Mouse (Mus musculus) cerebellum, postnatal 10 days (tissue): ENCODE measurements around the gene Ppp1r15a.
"Not testable (repeated sequence)": the region's sequence is repeated elsewhere in the genome, so short reads cannot be mapped to it uniquely, and the experiment has no call there.

Experiments used
- DNase-seq, 2 experiments: peaks; one replicate each; pipeline ENCODE4 v3.0.0; 2021; ENCODE audit warnings: mixed read lengths in 2 of 2

Ppp1r15a gene

GRCm38 (mm10) chr7:45516846-45517245 lies 9.2 kb downstream of the Ppp1r15a start:
- not testable (repeated sequence) for DNase-seq

- no peak for DNase-seq
These were observed 10.6 kb downstream of the Ppp1r15a start for GRCm38 (mm10) chr7:45515436-45515835.

- no peak for DNase-seq
These were observed 11.7 kb downstream of the Ppp1r15a start for GRCm38 (mm10) chr7:45514411-45514810.

DNA sequence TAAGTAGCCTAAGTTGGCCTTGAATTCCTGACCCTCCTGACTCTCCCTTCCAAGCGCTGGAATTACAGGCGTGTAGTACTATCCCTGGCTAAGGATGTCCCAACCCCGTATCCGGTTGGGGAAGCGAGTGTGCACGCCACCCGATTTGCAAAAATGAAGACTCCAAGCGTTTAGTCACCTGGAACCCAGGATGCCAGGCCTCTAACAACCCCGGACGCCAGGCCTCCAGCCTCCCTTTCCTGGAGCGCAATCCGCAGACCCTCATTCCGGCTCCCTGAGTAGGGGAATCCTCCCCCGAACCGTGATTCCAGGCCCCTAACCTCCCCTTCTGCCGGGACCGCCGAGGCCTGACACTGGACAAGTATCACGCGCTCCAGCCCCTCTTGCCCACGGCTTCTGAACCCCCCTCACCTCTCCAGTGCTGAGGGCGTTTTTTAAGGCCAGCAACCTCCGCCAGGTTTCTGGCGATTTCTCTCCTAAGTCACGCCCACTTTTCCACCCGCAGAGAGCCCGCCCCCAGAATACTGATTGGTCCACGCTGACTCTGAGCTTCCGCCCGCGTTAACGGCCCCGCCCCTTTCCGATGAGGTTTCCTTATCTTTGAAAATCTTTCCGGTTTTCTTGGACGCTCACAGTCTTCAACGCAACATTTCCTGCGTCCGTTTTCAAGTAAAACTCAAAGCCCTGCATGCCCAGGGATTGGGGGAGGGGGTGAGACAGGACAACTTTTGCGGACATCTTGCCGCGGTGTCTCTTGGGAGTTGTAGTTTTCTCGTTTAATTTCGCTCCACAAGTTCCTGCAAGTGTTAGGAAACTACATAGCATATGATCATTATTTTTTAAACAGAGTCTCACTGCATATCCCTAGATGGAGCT lies 15.9 kb downstream of the Ppp1r15a start, which contains the start of gene Nucb1:
Nucb1 (minus strand) TSS at position 495 of the 876 bp plus-strand sequence.
- peak; percentile 97 for DNase-seq

DNA sequence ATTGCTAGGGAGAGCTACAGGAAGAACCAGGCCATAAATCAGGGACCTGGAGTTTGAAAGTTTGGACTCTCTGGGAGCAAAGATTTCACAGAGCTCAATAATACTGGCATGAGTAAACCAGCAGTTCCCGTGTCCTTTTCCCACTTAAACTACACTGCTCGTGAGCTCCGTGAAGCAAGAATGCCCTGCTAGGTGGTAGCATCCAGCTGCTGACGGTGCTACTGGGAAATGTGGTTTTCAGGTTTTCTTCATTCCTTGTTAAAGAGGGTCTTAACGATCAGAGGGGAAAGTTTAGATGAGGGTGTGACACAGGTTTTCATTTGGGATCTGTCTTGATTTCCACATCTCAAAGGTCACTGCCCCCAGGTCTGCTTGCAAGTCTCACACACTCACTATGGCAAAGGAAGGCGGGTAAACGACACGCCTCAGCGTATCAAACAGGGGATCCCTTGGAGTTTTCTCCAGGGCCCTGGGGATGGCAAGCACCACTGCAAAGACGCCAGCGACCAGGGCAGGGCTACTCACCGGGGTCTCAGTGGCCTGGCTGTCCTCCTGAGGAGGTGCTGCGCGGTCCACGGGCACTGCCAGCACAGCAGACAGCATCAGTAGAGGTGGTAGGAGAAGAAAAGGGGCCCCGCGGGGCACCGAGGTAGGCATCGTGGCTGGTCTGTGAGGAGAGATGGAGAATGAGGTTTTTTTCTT lies 16.7 kb downstream of the Ppp1r15a start:
- DNase-seq: no peak

- no peak for DNase-seq
These were observed 17.5 kb downstream of the Ppp1r15a start for GRCm38 (mm10) chr7:45508561-45508960.

- no peak for DNase-seq
These were observed 18.5 kb downstream of the Ppp1r15a start for GRCm38 (mm10) chr7:45507583-45507982.

DNA sequence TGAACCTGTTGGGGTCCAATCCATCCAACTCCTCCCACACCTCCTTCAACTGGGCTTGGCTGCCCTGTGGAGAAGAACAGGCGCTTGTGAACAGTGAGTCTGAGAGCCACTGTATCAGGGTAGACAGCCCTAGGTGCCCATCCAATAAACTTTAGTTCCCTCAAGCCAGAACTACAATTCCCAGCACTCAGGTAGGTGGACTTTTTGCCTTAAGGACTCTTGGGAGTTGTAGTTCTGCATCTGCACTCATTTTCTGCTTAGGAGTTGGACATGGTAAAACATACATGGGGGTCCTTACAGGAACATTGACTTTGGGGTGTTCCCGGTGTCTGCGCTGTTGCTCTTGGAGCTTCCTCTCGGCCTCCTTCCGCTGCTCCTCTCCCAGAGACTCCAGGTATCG lies 27.6 kb downstream of the Ppp1r15a start:
- DNase-seq: no peak

- no peak for DNase-seq
These were observed 31.5 kb downstream of the Ppp1r15a start for GRCm38 (mm10) chr7:45494548-45494947.

DNA sequence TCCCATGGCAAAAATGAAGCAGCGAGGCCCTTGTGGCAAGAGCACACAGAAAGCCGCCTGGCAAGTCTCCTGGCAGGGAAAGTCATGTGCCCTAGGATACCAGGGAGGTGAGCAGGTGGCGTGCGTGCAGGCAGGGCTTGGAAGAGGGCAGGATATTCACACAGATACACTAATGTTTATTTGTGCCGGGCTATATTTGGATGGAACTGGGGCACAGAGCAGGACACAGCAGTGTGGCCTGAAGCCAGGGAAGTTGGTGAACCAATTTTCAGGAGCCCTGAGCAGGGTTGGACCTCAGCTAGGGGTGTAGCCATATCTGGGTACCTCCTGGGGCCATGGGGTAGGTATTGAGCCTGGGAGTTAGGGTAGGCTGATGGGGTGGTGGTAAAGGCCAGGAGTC lies 33.1 kb downstream of the Ppp1r15a start:
- DNase-seq: peak; percentile 72

GRCm38 (mm10) chr7:45492225-45492844 lies 33.7 kb downstream of the Ppp1r15a start:
- DNase-seq: no peak

- DNase-seq: no peak
These were observed 34.8 kb downstream of the Ppp1r15a start for GRCm38 (mm10) chr7:45491264-45491663.

DNA sequence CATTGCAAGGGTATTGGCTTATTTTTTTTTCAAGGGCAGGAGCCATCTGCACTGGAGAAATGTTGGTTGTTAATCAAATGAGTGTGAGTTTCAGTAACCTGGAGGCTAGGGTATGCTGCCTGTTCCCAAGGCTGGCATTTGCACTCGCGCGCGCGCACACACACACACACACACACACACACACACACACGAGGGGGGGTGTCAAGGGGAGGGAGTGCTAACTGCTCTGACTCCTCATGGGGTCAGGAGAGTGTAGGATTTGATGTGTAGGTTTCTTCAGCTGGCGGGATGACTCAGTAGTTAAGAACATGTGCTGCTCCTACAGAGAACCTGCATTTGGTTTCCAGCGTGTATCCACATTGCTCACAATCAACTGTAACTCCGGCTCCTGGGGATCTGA lies 35.2 kb downstream of the Ppp1r15a start:
- no peak for DNase-seq

DNA sequence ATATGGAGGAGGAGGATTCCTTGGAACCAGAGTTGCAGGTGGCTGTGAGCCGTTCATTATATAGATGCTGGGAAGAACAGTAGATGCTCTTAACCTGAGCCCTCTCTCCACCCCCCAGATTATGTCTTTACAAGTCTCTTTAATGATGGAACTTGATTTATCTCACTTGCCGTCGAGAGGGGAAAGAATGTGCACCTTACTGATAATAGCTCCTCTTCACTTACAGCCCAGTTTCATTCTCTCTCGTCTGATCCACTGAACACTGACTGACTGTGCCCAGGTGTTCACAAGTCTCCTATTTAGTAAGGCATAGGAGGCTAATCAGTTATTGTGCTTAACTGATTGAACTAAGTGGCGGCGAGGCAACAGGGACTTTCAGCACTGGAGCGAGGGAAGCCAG lies 36.5 kb downstream of the Ppp1r15a start:
- no peak for DNase-seq

- DNase-seq: peak; percentile 78 to 79
These were observed 37.5 kb downstream of the Ppp1r15a start, which contains the start of gene Dhdh for GRCm38 (mm10) chr7:45488293-45489204. Dhdh (minus strand) TSS chr7:45488805.

DNA sequence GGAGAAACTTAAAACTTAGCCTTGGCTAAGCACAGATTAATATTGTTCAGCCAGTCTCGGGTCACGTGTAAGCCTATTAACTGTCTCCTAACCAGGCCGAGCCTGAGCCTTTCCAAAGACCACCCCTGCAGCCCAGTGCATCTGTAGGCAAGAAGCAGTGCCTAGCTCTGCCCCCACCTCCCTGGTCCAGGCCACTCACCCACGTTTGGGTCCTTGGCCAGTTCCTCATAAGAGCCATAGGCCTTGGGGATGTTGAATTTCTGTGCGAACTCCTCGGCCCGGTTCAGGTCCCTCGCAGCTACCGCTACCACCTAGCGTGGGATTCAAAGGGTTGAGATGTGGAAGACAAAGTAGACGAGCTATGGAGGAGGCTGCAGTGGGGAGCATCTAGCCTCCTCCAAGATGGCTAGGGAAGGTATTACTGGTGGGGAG lies 38.2 kb downstream of the Ppp1r15a start:
- no peak for DNase-seq

- no peak for DNase-seq
These were observed 39.2 kb downstream of the Ppp1r15a start, which contains the start of gene Gm45808 for GRCm38 (mm10) chr7:45486761-45487415. Gm45808 (minus strand) TSS chr7:45486811.

- no peak for DNase-seq
These were observed 39.9 kb downstream of the Ppp1r15a start for GRCm38 (mm10) chr7:45486158-45486557.

DNA sequence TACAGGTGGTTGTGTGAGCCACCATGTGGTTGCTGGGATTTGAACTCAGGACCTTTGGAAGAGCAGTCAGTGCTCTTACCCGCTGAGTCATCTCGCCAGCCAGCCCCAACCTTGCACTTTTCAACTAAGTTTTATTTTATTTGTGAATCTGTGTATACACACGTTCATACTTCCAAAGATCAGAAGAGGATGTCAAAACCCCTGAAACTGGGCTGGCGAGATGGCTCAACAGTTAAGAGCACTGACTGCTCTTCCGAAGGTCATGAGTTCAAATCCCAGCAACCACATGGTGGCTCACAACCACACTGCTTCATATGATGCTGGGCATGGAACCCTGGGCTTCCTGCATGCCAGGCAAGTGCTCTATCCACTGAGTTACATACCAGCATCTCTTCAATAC lies 41.1 kb downstream of the Ppp1r15a start:
- not testable (repeated sequence) for DNase-seq

DNA sequence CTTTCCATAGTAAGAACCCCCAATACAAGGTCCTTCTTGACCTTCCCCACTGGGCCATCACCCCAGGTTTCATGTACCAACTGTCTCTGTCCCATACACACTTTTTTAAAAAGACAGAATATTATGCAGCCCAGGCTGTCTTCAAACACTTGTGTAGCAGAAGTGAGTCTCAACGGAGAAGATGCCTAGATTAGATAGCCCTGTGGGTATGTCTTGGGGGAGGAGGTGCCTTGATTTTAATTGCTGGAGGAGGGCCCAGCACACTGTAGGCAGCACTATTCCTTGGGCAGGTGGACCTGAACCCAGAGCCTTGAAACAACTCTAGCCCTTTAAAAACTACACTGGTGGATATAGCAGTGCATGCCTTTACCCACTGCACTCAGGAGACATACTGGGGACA lies 43.9 kb downstream of the Ppp1r15a start:
- DNase-seq: no peak

GRCm38 (mm10) chr7:45481374-45481927 lies 44.6 kb downstream of the Ppp1r15a start, which contains the start of gene Tulp2:
Tulp2 (plus strand) TSS chr7:45481877.
- peak; percentile 81 to 82 for DNase-seq
